Mouse (Mus musculus) kidney, adult 9 months (tissue): ENCODE data around the gene Oxct2b.
"Not testable (repeated sequence)": the region's sequence is repeated elsewhere in the genome, so short reads cannot be mapped to it uniquely, and the experiment has no call there.

ENCODE experiments used
- DNase-seq: peaks from one replicate; pipeline ENCODE4 v3.0.0; 2022

Oxct2b gene

GRCm38 (mm10) chr4:123116011-123116410 lies at the start of gene Oxct2b:
Gene Oxct2b, plus strand, starts transcription at chr4:123116266.
- no peak for DNase-seq

- DNase-seq: no peak
Observed at GRCm38 (mm10) chr4:123068646-123069045, 47.4 kb upstream of the Oxct2b start.

- DNase-seq: peak; percentile 15
Observed at GRCm38 (mm10) chr4:123071266-123071966, 44.6 kb upstream of the Oxct2b start.

- DNase-seq: no peak
Observed at GRCm38 (mm10) chr4:123076928-123077327, 39.1 kb upstream of the Oxct2b start.

- no peak for DNase-seq
Observed at GRCm38 (mm10) chr4:123078231-123078630, 37.8 kb upstream of the Oxct2b start.

- peak; percentile 16 for DNase-seq
Observed at GRCm38 (mm10) chr4:123080791-123081190, 35.3 kb upstream of the Oxct2b start.

- DNase-seq: peak; percentile 58
Observed at GRCm38 (mm10) chr4:123082283-123083163, 33.5 kb upstream of the Oxct2b start.

- no peak for DNase-seq
Observed at GRCm38 (mm10) chr4:123083323-123083902, 32.7 kb upstream of the Oxct2b start.

GRCm38 (mm10) chr4:123085290-123085689 lies 30.8 kb upstream of the Oxct2b start:
- no peak for DNase-seq

- DNase-seq: no peak
Observed at GRCm38 (mm10) chr4:123086381-123086780, 29.7 kb upstream of the Oxct2b start.

- DNase-seq: no peak
Observed at GRCm38 (mm10) chr4:123092621-123093020, 23.4 kb upstream of the Oxct2b start.

- no peak for DNase-seq
Observed at GRCm38 (mm10) chr4:123093064-123093776, 22.8 kb upstream of the Oxct2b start.

- DNase-seq: no peak
Observed at GRCm38 (mm10) chr4:123093869-123094268, 22.2 kb upstream of the Oxct2b start.

GRCm38 (mm10) chr4:123104651-123105450 lies 11.2 kb upstream of the Oxct2b start, which contains the start of gene Bmp8b:
Gene Bmp8b, plus strand, starts transcription at chr4:123105165.
- no peak for DNase-seq

GRCm38 (mm10) chr4:123105451-123105790 lies 10.6 kb upstream of the Oxct2b start:
- DNase-seq: no peak

GRCm38 (mm10) chr4:123105929-123106328 lies 10.1 kb upstream of the Oxct2b start:
- DNase-seq: peak; percentile 17

GRCm38 (mm10) chr4:123106864-123107263 lies 9.2 kb upstream of the Oxct2b start:
- DNase-seq: no peak

- no peak for DNase-seq
Observed at GRCm38 (mm10) chr4:123108056-123108455, 8.0 kb upstream of the Oxct2b start.

GRCm38 (mm10) chr4:123110751-123111150 lies 5.3 kb upstream of the Oxct2b start:
- DNase-seq: no peak

- not testable (repeated sequence) for DNase-seq
Observed at GRCm38 (mm10) chr4:123111275-123111983, 4.6 kb upstream of the Oxct2b start.

- no peak for DNase-seq
Observed at GRCm38 (mm10) chr4:123112216-123112764, 3.8 kb upstream of the Oxct2b start.
